Mouse (Mus musculus) hindbrain, embryonic 14.5 days (tissue): ENCODE results near the gene Capg. TPM values are rescaled to one million over a fixed set of nuclear protein-coding genes. Genes with fewer than 3 reads are reported as not detected.
A peak's percentile ranks its signal among the peaks of the same experiment; 100 is the strongest.

Experiments used
- ATAC-seq: fragments of 200-750 bp; cut with Nextera tagmentation; 2 replicates; pipeline ENCODE4 v1.8.0; 2017; ENCODE audit warnings: moderate number of reproducible peaks, mild to moderate bottlenecking, moderate TSS enrichment, moderate library complexity; ENCODE audit not compliant: low FRiP score
- DNase-seq: peaks from one replicate; pipeline ENCODE4 v3.0.0-alpha.2; 2015; ENCODE audit warnings: low spot score
- H3K27ac ChIP-seq: fragments of 300-500 bp; sonication (generic); 2 replicates; pipeline ENCODE4 v1.5.1; 2014; ENCODE audit warnings: mild to moderate bottlenecking, moderate library complexity
- H3K27me3 ChIP-seq: fragments of 300-500 bp; sonication (generic); 2 replicates; pipeline ENCODE4 v1.6.1; 2014; ENCODE audit warnings: mild to moderate bottlenecking, low read length, mixed read lengths; ENCODE audit not compliant: control insufficient read depth, insufficient read depth
- H3K36me3 ChIP-seq: fragments of 300-500 bp; sonication (generic); replicated peaks from 2 replicates; pipeline ENCODE4 v1.6.1; 2014; ENCODE audit not compliant: control insufficient read depth, insufficient read depth
- H3K4me1 ChIP-seq: fragments of 300-500 bp; sonication (generic); replicated peaks from 2 replicates; pipeline ENCODE4 v1.6.1; 2014; ENCODE audit warnings: antibody characterized with exemption, low read length, mixed read lengths; ENCODE audit not compliant: control insufficient read depth, insufficient read depth
- H3K4me2 ChIP-seq: fragments of 300-500 bp; sonication (generic); replicated peaks from 2 replicates; pipeline ENCODE4 v1.6.1; 2014; ENCODE audit warnings: mild to moderate bottlenecking, moderate library complexity
- H3K4me3 ChIP-seq: fragments of 300-500 bp; sonication (generic); replicated peaks from 2 replicates; pipeline ENCODE4 v1.5.1; 2014; ENCODE audit warnings: mild to moderate bottlenecking, low read length
- H3K9ac ChIP-seq: fragments of 300-500 bp; sonication (generic); 2 replicates; pipeline ENCODE4 v1.6.1; 2014
- H3K9me3 ChIP-seq: fragments of 300-500 bp; sonication (generic); 2 replicates; pipeline ENCODE4 v1.6.1; 2016; ENCODE audit warnings: low read length; ENCODE audit not compliant: control insufficient read depth
- WGBS: fragments of 180-500 bp; shearing (Covaris S2); extraction: QIAGEN DNeasy Blood & Tissue Kit; methylation state at CpG from one replicate; pipeline ENCODE4 v1.1.7; 2014; 5-methylcytosine and 5-hydroxymethylcytosine counted together
- polyA plus RNA-seq: library from polyadenylated mRNA; unstranded; fragments of >200 nt; fragmentation: Nextera tagmentation; extraction: Ambion mirVana; gene quantifications from 2 replicates; pipeline ENCODE4 v1.2.1, GENCODE M21; 2014

The Capg gene
- 8.1 and 10.3 TPM in 2 replicates for polyA plus RNA-seq

DNA sequence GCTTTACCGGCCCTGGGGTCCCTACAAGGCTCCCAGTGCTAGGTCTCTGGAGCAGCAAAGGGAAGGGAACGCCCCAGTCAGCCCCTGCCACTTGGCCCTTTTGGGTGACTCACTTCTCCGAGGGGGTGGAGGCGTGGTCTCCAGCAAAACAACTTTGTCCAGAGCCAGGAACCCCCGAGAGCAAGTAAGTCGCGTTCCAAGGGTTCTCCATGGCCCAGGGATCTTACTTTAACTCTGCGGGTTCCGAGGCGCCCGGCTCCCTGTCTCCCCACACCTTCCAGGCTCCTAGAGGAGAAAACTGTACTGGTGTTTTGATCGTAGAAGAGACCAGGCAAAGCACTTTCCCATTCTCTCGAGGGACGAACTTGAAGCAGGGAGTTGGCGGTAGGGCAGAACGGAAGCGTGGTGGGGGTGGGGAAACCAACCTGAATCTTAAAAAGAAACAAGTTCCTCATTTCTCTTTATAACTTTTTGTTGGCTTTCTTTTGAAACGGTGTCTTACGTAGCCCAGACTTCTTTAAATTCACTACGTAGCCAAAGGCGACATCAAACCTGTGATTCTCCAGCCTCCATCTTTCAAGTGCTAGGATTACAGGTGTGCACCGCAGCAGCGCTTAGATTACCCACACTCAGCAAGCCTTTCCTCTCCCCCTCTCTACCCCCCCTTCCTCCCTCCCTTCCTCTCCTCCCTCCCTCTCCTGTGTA lies at the start of gene Capg:
Capg (plus strand) TSS at position 109 of the 705 bp plus-strand sequence.
- Histone ChIP-seq H3K36me3 (no peaks in the 10 kb centered on the region), H3K27ac (0 out of 2 replicates have a peak within 1 kb of the TSS, but pooled peaks have one; percentile 51), H3K4me3 (no peak within 1 kb of the TSS), H3K9me3 (no peaks in the 10 kb centered on the region), H3K4me1 (no peaks in the 10 kb centered on the region), H3K4me2 (peak within 1 kb of the TSS; percentile 31), H3K9ac (no peak within 1 kb of the TSS; the same call in 1 of the 2 replicates), H3K27me3 (no peaks in the 10 kb centered on the region)
- no peak for ATAC-seq
- DNase-seq, result no peak
- WGBS, result 18% methylated on average over 23 of the region's 23 CpGs

- Histone ChIP-seq H3K4me1 (no peaks in the 10 kb centered on the region), H3K9ac (no peak overlapping the region), H3K4me3 (no peak overlapping the region), H3K36me3 (no peaks in the 10 kb centered on the region), H3K4me2 (no peak overlapping the region), H3K27me3 (no peaks in the 10 kb centered on the region), H3K27ac (no peak overlapping the region), H3K9me3 (no peaks in the 10 kb centered on the region)
- 70% methylated on average over 5 of the region's 5 CpGs for WGBS
- ATAC-seq, result no peak
- DNase-seq, result no peak
These were observed 45.2 kb upstream of the Capg start for GRCm38 (mm10) chr6:72498950-72499349.

GRCm38 (mm10) chr6:72503309-72503708 lies 40.9 kb upstream of the Capg start:
- no peak for ATAC-seq
- H3K9me3 ChIP-seq, result no peaks in the 10 kb centered on the region
- no peak overlapping the region for H3K9ac ChIP-seq
- H3K4me3 ChIP-seq, result no peak overlapping the region
- no peak overlapping the region for H3K27ac ChIP-seq
- H3K36me3 ChIP-seq, result no peaks in the 10 kb centered on the region
- DNase-seq, result no peak
- no peaks in the 10 kb centered on the region for H3K4me1 ChIP-seq
- H3K4me2 ChIP-seq, result no peak overlapping the region
- H3K27me3 ChIP-seq, result no peaks in the 10 kb centered on the region

DNA sequence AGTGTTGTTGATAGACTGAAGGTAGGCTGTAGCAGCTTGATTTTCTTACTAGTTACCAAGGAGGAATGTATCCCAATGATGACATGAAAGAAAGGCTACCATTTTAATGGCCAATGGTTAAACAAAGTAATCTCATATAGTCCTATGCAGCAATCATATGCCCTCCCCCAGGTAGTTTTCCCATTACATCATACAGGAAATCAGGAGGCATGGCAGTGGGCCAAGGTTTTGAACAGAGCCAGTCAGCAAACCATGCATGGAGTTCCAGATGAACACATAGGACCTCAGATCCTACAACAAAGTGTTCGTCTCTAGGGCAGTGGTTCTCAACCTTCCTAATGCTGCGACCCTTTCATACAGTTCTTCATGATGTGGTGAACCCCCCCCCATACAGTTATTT lies 40.3 kb upstream of the Capg start:
- WGBS, result 87% methylated on average over 2 of the region's 2 CpGs
- DNase-seq, result no peak
- Histone ChIP-seq H3K27me3 (no peaks in the 10 kb centered on the region), H3K9me3 (no peaks in the 10 kb centered on the region), H3K9ac (no peak overlapping the region), H3K4me1 (no peaks in the 10 kb centered on the region), H3K4me3 (no peak overlapping the region), H3K36me3 (no peaks in the 10 kb centered on the region), H3K4me2 (no peak overlapping the region), H3K27ac (no peak overlapping the region)
- ATAC-seq, result no peak

DNA sequence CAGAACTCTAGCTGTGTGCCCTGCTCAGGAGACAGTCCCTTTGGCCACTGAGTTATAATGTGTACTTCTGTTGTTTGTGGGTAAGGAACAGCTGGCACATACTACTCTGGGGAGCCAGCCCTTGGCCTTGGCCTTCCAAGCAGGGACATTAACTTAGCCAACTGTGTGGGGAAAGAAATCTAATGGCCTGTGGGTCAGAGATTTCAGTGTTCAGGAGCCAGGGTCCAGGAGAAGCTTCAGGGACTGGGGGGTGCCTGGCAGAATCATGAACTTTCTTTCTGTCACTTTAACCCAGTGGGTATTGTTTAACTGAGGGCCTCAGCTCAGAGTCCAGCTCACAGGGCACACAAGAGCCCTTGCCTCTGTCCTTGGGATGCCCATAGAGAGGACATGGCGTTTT lies 38.1 kb upstream of the Capg start:
- Histone ChIP-seq H3K4me2 (no peak overlapping the region), H3K36me3 (no peaks in the 10 kb centered on the region), H3K27me3 (no peaks in the 10 kb centered on the region), H3K4me1 (no peaks in the 10 kb centered on the region), H3K9ac (no peak overlapping the region), H3K9me3 (no peaks in the 10 kb centered on the region), H3K27ac (no peak overlapping the region), H3K4me3 (no peak overlapping the region)
- WGBS, result 74% methylated on average over 1 of the region's 1 CpGs
- DNase-seq (no peak), ATAC-seq (no peak)

- Histone ChIP-seq H3K4me1 (peaks cover 18% of the 10 kb centered on the region), H3K4me2 (no peak overlapping the region), H3K36me3 (no peaks in the 10 kb centered on the region), H3K27me3 (no peaks in the 10 kb centered on the region), H3K4me3 (no peak overlapping the region), H3K9ac (peak overlapping the region; percentile 39; the same call in 1 of the 2 replicates), H3K27ac (no peak overlapping the region; the same call in 1 of the 2 replicates), H3K9me3 (no peaks in the 10 kb centered on the region)
- WGBS, result 78% methylated on average over 4 of the region's 4 CpGs
- no peak for ATAC-seq
- DNase-seq, result no peak
These were observed 35.6 kb upstream of the Capg start for GRCm38 (mm10) chr6:72508596-72508995.

- peak overlapping the region; percentile 44; the same call in 1 of the 2 replicates for H3K27ac ChIP-seq
- WGBS, result 62% methylated on average over 2 of the region's 2 CpGs
- H3K4me1 ChIP-seq, result peaks cover 22% of the 10 kb centered on the region
- no peaks in the 10 kb centered on the region for H3K27me3 ChIP-seq
- H3K4me2 ChIP-seq, result no peak overlapping the region
- no peak for ATAC-seq
- no peak overlapping the region for H3K4me3 ChIP-seq
- no peaks in the 10 kb centered on the region for H3K9me3 ChIP-seq
- no peaks in the 10 kb centered on the region for H3K36me3 ChIP-seq
- H3K9ac ChIP-seq, result no peak overlapping the region
- no peak for DNase-seq
These were observed 34.2 kb upstream of the Capg start for GRCm38 (mm10) chr6:72509872-72510435.

GRCm38 (mm10) chr6:72510686-72511421 lies 33.3 kb upstream of the Capg start:
- peak overlapping the region; percentile 44; the same call in 1 of the 2 replicates for H3K27ac ChIP-seq
- no peak overlapping the region for H3K4me3 ChIP-seq
- DNase-seq (no peak), ATAC-seq (no peak)
- 68% methylated on average over 6 of the region's 6 CpGs for WGBS
- H3K9me3 ChIP-seq, result no peaks in the 10 kb centered on the region
- H3K27me3 ChIP-seq, result no peaks in the 10 kb centered on the region
- no peaks in the 10 kb centered on the region for H3K36me3 ChIP-seq
- peaks cover 22% of the 10 kb centered on the region for H3K4me1 ChIP-seq
- no peak overlapping the region for H3K9ac ChIP-seq
- H3K4me2 ChIP-seq, result no peak overlapping the region

- ATAC-seq (peak; percentile 88), DNase-seq (peak; percentile 82)
- Histone ChIP-seq H3K27me3 (no peaks in the 10 kb centered on the region), H3K27ac (peak overlapping the region; percentile 93), H3K4me3 (peak overlapping the region; percentile 19), H3K4me2 (peak overlapping the region; percentile 54), H3K9ac (peak overlapping the region; percentile 53), H3K4me1 (peaks cover 22% of the 10 kb centered on the region), H3K9me3 (no peaks in the 10 kb centered on the region), H3K36me3 (no peaks in the 10 kb centered on the region)
- WGBS, result 4% methylated on average over 33 of the region's 33 CpGs
These were observed 31.7 kb upstream of the Capg start for GRCm38 (mm10) chr6:72512386-72513070.
